Mouse (Mus musculus): ENCODE data around the gene Hrasls5.
A peak's percentile ranks its signal among the peaks of the same experiment; 100 is the strongest.

DNA sequence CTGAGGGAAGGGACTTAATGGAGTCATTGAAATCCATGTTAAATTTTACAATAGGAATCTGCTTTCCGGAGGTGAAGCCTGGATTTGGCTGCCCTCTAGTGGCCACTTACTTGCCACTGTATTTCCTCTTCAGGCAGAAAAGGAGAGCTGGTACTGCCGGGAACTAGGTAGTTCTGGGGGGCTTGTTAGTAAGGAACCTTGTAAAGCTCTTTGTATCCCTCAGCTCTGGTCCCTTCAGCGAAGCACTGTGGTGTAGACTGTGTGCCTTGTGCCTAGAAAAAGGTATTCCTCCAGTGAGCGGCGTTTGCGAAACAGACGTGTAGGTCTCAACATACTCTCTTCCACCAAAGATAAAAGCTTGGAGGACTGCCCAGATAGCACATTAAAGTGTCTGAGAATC lies 5.4 kb downstream of the Hrasls5 start:
- TF ChIP-seq CTCF (IDR thresholded peaks at IDR 0.05; ENCODE audit: low read depth, low read length) (peak; percentile 40), EP300 (IDR thresholded peaks at IDR 0.05; ENCODE audit: insufficient read depth, low read depth, low read length) (no peak)
